Mouse (Mus musculus): Measurements from ENCODE around the gene Vkorc1l1.
"Not testable (repeated sequence)": the region's sequence is repeated elsewhere in the genome, so short reads cannot be mapped to it uniquely, and the experiment has no call there.

Vkorc1l1 gene

GRCm38 (mm10) chr5:129941495-129942045 is at the start of gene Vkorc1l1:
Gene Vkorc1l1, plus strand, starts transcription at chr5:129941970.
- DNase-seq (ENCODE audit: low read depth): peak; percentile 96

- peak; percentile 96 for DNase-seq (ENCODE audit: low read depth)
Measured at GRCm38 (mm10) chr5:129895198-129896088, 46.3 kb upstream of the Vkorc1l1 start, which contains the start of gene Zbed5. Gene Zbed5, plus strand, starts transcription at chr5:129895723.

- DNase-seq (ENCODE audit: low read depth): no peak
Measured at GRCm38 (mm10) chr5:129898449-129898848, 43.3 kb upstream of the Vkorc1l1 start, which contains the start of gene Phkg1. Gene Phkg1, minus strand, starts transcription at chr5:129898549.

- no peak for DNase-seq (ENCODE audit: low read depth)
Measured at GRCm38 (mm10) chr5:129907775-129908174, 34.0 kb upstream of the Vkorc1l1 start.

GRCm38 (mm10) chr5:129908242-129908965 is 33.4 kb upstream of the Vkorc1l1 start, which contains the start of gene Nupr1l:
Gene Nupr1l, plus strand, starts transcription at chr5:129908540.
- peak; percentile 51 for DNase-seq (ENCODE audit: low read depth)

- no peak for DNase-seq (ENCODE audit: low read depth)
Measured at GRCm38 (mm10) chr5:129909147-129909546, 32.6 kb upstream of the Vkorc1l1 start.

- DNase-seq (ENCODE audit: low read depth): no peak
Measured at GRCm38 (mm10) chr5:129909591-129909990, 32.2 kb upstream of the Vkorc1l1 start.

- no peak for DNase-seq (ENCODE audit: low read depth)
Measured at GRCm38 (mm10) chr5:129914024-129914423, 27.7 kb upstream of the Vkorc1l1 start.

GRCm38 (mm10) chr5:129915491-129915890 is 26.3 kb upstream of the Vkorc1l1 start:
- not testable (repeated sequence) for DNase-seq (ENCODE audit: low read depth)

GRCm38 (mm10) chr5:129918065-129918651 is 23.6 kb upstream of the Vkorc1l1 start:
- DNase-seq (ENCODE audit: low read depth): no peak

GRCm38 (mm10) chr5:129918752-129919151 is 23.0 kb upstream of the Vkorc1l1 start:
- DNase-seq (ENCODE audit: low read depth): no peak

GRCm38 (mm10) chr5:129919320-129919719 is 22.4 kb upstream of the Vkorc1l1 start:
- DNase-seq (ENCODE audit: low read depth): no peak

GRCm38 (mm10) chr5:129921972-129922371 is 19.8 kb upstream of the Vkorc1l1 start:
- DNase-seq (ENCODE audit: low read depth): no peak

GRCm38 (mm10) chr5:129924820-129925452 is 16.8 kb upstream of the Vkorc1l1 start:
- no peak for DNase-seq (ENCODE audit: low read depth)

- no peak for DNase-seq (ENCODE audit: low read depth)
Measured at GRCm38 (mm10) chr5:129925933-129926332, 15.8 kb upstream of the Vkorc1l1 start.

GRCm38 (mm10) chr5:129929924-129930855 is 11.6 kb upstream of the Vkorc1l1 start:
- DNase-seq (ENCODE audit: low read depth): no peak

- DNase-seq (ENCODE audit: low read depth): no peak
Measured at GRCm38 (mm10) chr5:129936941-129937340, 4.8 kb upstream of the Vkorc1l1 start.

GRCm38 (mm10) chr5:129940281-129940680 is 1.5 kb upstream of the Vkorc1l1 start:
- DNase-seq (ENCODE audit: low read depth): no peak

GRCm38 (mm10) chr5:129940736-129941494 is 855 bp upstream of the Vkorc1l1 start:
- DNase-seq (ENCODE audit: low read depth): no peak
